9 mouse cellular contexts compared by ENCODE assay signal in the genomic region with DNA sequence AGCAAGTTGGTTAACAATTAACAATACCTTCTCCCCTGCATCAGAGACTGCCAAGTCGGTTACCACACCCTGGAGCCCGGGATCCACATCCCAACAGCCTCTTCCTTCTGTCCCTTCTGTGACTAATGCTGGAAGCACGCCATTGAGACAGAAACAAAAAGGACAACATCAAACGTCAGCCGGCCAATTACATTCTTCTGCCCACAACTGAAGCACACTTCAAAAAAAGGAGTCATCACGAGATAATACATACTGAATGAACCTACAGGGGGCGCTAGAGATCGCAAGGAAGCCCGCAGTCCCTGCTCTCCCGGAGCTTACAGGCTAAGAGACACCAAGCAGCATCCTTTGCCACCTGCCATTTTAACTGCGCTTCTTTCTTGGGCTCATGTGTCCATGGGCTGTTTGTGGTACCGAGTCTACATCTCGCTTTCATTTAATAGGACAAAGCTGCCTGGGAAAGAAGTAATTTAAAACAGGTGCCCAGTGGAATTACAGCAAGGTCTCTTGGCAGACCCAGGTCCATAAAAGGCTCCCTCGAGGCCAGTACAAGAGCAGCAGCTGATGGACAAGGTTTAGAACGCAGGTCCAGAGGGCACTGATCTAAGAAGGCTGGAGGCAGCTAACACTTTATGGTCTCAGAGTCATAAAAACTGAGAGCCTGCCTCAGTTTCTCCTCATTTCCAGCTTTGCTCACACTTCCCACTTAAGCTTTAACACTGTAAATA.
DNase-seq lines count a peak whose midpoint lies in the region; ATAC-seq and TF ChIP-seq lines count a peak whose summit lies in the region.
"Had no signal": no experiment of that assay in that cellular context is flagged by ENCODE, and none has a peak within 500 bp of the region (broad histone marks: within the 10 kb centered on the region; RNA-seq: fewer than 3 reads in every experiment).

No protein-coding gene starts in this region.

- ATAC-seq in kidney, embryonic 15.5 days (replicated peaks; ENCODE audit: low FRiP score), result no peak
- no peak for ATAC-seq in megakaryocyte-erythroid progenitor cell, adult 5-6 weeks (replicated peaks; ENCODE audit: low FRiP score, low TSS enrichment, poor library complexity, severe bottlenecking)

- H3K27ac ChIP-seq in kidney, embryonic 15.5 days, result no peak overlapping the region
- H3K27ac ChIP-seq: limb, embryonic 15.5 days had no signal

- WGBS in kidney, embryonic 15.5 days, result 73% methylated on average over 15 of the region's 15 CpGs

- no peak overlapping the region for H3K4me2 ChIP-seq in kidney, embryonic 15.5 days
- H3K4me2 ChIP-seq: limb, embryonic 15.5 days had no signal

- TF ChIP-seq POLR2A in brain, embryonic 14.5 days (IDR thresholded peaks at IDR 0.05; ENCODE audit: borderline replicate concordance, extremely low read depth, insufficient read depth, insufficient read length, poor library complexity, severe bottlenecking), result no peak

- H3K9me3 ChIP-seq in kidney, embryonic 15.5 days (replicated peaks), result no peaks in the 10 kb centered on the region
- no peaks in the 10 kb centered on the region for H3K9me3 ChIP-seq in E14TG2a.4 (ENCODE audit: low read length)
- H3K9me3 ChIP-seq: limb, embryonic 15.5 days had no signal

- no peak overlapping the region for H3K9ac ChIP-seq in kidney, embryonic 15.5 days
- H3K9ac ChIP-seq: limb, embryonic 15.5 days had no signal

- H3K27me3 ChIP-seq in kidney, embryonic 15.5 days, result 0 out of 2 replicates have a peak, but pooled peaks cover 3% of the 10 kb centered on the region
- H3K27me3 ChIP-seq in E14TG2a.4 (ENCODE audit: insufficient read depth, low read length), result no peaks in the 10 kb centered on the region
- H3K27me3 ChIP-seq: limb, embryonic 15.5 days had no signal

- H3K4me1 ChIP-seq in kidney, embryonic 15.5 days, result peaks cover 9% of the 10 kb centered on the region; the same call in 1 of the 2 replicates
- H3K4me1 ChIP-seq in E14TG2a.4 (replicated peaks; ENCODE audit: low read depth, low read length), result peaks cover 31% of the 10 kb centered on the region

- peak; percentile 40 for DNase-seq in kidney, adult 11 months
- no peak for DNase-seq in brain, embryonic 14.5 days (ENCODE audit: low read depth)
- peak; percentile 38 to 74 for DNase-seq in kidney, postnatal 36 days
- peak; percentile 58 for DNase-seq in testis, postnatal 10 days (ENCODE audit: low spot score)
- no peak for DNase-seq in gastrocnemius, postnatal 25 days

- peaks cover 33% of the 10 kb centered on the region for H3K36me3 ChIP-seq in kidney, embryonic 15.5 days
- peaks cover 9% of the 10 kb centered on the region; the same call in 1 of the 2 replicates for H3K36me3 ChIP-seq in E14TG2a.4 (ENCODE audit: insufficient read depth, low read length)
- H3K36me3 ChIP-seq: limb, embryonic 15.5 days had no signal

- no peak overlapping the region for H3K4me3 ChIP-seq in kidney, embryonic 15.5 days (replicated peaks)
- no peak overlapping the region for H3K4me3 ChIP-seq in E14TG2a.4 (replicated peaks; ENCODE audit: low read length)
- H3K4me3 ChIP-seq: limb, embryonic 15.5 days had no signal

- peak; percentile 68 for TF ChIP-seq CTCF in E14TG2a.4 (conservative IDR thresholded peaks at IDR 0.05; ENCODE audit: low read length)
- peak; percentile 38; the same call in 1 of the 2 replicates for TF ChIP-seq CTCF in brain, embryonic 14.5 days (IDR thresholded peaks at IDR 0.05; ENCODE audit: borderline replicate concordance, extremely low read depth, insufficient read depth, insufficient read length)

Comparison
In these comparisons a context has a peak if more than half of its experiments do, and no peak if none do; other contexts are left out.
1. DNase-seq: peak in kidney, adult 11 months (single experiment), kidney, postnatal 36 days (2 of 2) and testis, postnatal 10 days (single experiment); none in brain, embryonic 14.5 days (single experiment) and gastrocnemius, postnatal 25 days (single experiment).